Mouse (Mus musculus): ENCODE data around the gene Esr1.

- no peak for TF ChIP-seq CTCF (IDR thresholded peaks at IDR 0.05; ENCODE audit: control insufficient read depth, insufficient read depth, low read length)
- TF ChIP-seq POLR2A (IDR thresholded peaks at IDR 0.05; ENCODE audit: borderline replicate concordance, control insufficient read depth, low read depth, low read length), result no peak
These were observed 10.5 kb upstream of the Esr1 start for GRCm38 (mm10) chr10:4600796-4601474.

Measured in bone marrow, adult 2 months (tissue).